Mouse (Mus musculus) heart, adult 10 weeks (tissue): Measurements from ENCODE around the gene Mylk2. TPM values are rescaled to one million over a fixed set of nuclear protein-coding genes. Genes with fewer than 3 reads are reported as not detected.

Experiments used
- polyA plus RNA-seq: library from polyadenylated mRNA; stranded (reverse); fragments of 350-450 nt; fragmentation: Illumina TruSeq; extraction: RNeasy Lipid Tissue Mini Kit (QIAGEN cat#74804); gene quantifications from one replicate; pipeline ENCODE4 v1.2.3, GENCODE M21; 2014; ENCODE audit warnings: low read depth, low replicate concordance

Gene Mylk2
- 0.29 TPM for polyA plus RNA-seq

DNA sequence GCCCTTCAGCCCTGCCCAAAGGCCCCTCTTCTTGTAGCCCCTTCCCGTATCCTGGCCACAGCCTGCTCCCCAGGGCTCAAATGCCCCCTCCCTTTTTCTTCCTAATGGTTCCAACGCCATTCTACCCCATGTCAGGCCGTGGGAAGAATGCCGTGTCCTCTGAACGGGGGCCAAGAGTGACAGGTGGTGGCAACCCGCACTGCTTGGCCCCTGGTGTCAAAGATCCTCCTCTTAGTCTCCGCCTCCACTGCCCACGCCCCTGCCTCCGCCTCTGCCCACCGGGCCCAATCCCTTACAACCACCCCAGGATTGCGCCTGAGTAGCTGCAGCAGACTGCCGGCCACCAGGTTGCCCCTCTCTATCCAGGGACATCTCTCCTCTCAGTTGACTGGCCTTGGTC lies at the start of gene Mylk2:
Gene Mylk2 (plus strand): TSS at position 322 of the 400 bp plus-strand sequence.

DNA sequence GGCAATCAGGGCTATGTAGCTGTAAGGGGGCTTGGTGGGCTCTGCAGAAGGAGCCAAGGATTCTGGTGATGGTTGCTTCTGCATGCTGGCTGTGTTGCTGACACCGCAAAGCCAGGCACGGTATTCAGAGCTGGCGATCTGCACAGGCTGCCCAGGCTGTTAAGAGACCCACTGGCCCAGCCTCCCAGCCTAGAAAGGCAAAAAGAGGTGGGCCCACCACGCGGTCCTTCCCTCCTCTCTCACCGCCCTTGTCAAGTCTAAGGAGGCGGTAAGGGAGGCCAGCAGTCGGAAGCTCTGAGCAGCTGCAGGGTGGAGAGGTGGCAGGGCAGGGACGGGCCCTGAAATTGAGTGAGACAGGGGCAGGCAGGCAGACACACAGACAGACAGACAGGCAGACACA lies 21.9 kb downstream of the Mylk2 start, which contains the start of gene Foxs1:
Gene Foxs1 (minus strand): TSS at position 161 of the 400 bp plus-strand sequence.

DNA sequence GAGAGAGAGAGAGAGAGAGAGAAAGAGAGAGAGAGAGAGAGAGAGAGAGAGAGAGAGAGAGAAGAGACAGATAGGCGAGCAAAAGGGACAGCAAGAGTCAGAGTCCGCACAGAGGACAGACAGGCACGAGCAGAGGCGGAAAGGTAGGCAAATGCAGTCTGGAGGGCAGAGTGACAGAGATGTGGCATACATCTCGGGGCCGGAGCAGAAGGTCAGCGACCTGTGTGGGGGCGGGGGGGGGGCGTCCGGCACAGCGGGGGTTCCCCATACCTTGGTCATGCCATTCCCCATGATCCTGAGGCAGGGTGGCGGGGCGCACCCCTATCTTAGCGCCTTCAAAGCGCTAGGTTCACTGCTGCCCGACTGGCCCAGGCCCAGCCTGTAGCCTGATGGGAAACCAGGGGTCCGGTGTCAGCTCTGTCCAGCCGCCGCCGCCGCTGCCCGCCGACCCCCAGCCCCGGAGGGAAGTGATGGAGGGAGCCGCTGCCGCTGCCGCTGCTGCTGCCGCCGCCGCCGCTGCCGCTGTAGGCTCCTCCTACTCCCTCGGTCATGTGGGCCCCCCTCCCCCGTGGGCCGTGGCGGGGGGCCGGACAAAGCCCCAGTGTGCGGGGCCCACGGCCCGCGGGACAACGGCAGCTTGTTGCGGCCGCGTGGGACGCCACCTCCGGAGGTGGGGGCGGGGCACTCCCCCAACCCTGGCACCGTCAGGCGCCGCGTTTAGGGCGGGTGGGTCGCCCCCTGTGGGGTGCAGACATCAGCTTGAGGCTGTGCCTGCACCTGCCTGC lies 40.1 kb downstream of the Mylk2 start, which contains the start of gene Dusp15:
Gene Dusp15 (minus strand): TSS at position 634 of the 785 bp plus-strand sequence.

DNA sequence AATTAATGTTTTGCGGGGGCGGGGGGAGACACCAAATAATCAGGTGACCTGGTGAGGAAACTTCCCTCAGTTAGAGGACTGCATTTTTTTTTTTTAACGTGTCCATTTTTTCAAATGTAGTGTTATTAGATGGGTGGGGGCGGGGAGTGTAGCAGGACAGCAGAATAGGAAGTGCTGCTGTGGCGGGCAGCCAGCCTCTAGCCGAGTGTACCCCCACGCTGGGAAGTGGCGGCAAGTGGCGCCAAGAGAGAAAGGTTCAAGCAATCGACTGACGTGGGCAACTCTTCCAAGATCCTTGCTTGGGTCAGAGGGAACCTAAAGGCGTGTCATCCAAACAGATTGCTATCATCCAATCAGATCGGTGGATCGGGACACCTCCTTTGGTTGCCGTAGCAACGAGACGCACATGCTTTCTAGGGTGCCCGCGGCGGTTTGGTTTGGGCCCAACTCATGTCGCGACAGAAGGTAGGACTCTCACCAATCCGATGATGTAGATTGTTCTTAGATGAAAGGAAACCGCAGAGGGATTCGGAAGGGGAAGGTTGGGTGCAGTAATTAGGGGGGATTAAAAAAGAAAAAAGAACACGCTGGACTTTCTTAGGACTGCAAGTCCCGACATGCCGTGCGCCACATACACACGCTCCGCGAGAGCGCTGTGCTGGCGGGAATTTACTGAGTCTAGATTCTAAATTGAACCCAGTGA lies 51.1 kb downstream of the Mylk2 start, which contains the start of gene Ttll9:
Gene Ttll9 (plus strand): TSS at position 395 of the 703 bp plus-strand sequence.

Other genes with a start within 250 kb of the Mylk2 start
- gene H13, start 241.9 kb upstream of the Mylk2 start, polyA plus RNA-seq = 35.5 TPM
- 16.7 TPM for gene Mcts2, start 224.3 kb upstream of the Mylk2 start, polyA plus RNA-seq
- gene Id1, start 175.1 kb upstream of the Mylk2 start, polyA plus RNA-seq = 95.2 TPM
- 20.2 TPM for gene Cox4i2, start 157.2 kb upstream of the Mylk2 start, polyA plus RNA-seq
- 36.1 TPM for gene Bcl2l1, start 79.6 kb upstream of the Mylk2 start, polyA plus RNA-seq
- gene Tpx2, start 63.4 kb upstream of the Mylk2 start, polyA plus RNA-seq = 0.84 TPM
- 8.3 TPM for gene Foxs1, start 21.9 kb downstream of the Mylk2 start, polyA plus RNA-seq
- not detected for gene Dusp15, start 40.3 kb downstream of the Mylk2 start, polyA plus RNA-seq
- gene Ttll9, start 51.1 kb downstream of the Mylk2 start, polyA plus RNA-seq = not detected
- 197 TPM for gene Pdrg1, start 104.1 kb downstream of the Mylk2 start, polyA plus RNA-seq
- not detected for gene Xkr7, start 120.5 kb downstream of the Mylk2 start, polyA plus RNA-seq
- 30.9 TPM for gene Ccm2l, start 154.6 kb downstream of the Mylk2 start, polyA plus RNA-seq
- 2.0 TPM for gene Hck, start 197.1 kb downstream of the Mylk2 start, polyA plus RNA-seq
- gene Tm9sf4, start 250.0 kb downstream of the Mylk2 start, polyA plus RNA-seq = 38.6 TPM